Mouse (Mus musculus): ENCODE measurements around the gene Ddx3y.
A peak's percentile ranks its signal among the peaks of the same experiment; 100 is the strongest.

The Ddx3y gene

DNA sequence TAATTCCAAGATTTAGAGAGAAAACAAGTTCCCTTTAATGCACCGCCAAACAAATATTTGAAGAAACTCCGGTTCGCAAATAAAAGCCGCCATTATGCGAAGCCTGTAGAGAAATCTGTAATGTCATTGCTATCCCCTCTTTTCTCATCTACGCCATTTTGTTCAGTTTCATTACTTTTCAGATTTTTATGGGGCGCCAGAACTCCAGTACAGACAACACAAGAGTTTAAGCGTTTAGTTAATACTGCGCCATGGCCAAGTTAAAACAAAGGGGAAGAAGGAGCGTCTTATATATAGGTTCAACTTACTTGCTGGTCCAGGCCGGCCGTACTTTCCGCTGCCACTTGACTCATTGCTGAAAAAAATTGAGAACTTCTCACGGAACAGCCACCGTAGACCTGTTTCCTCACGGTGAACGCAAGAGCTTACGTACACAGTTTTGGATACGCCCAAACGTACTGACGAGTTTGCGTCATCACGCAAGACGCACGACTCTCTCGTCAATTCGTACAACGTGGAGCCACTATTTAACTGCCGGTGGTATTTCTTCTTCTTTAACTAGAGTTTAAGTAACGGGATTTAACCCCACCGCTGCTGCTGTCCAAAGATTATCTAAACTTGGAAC lies at the start of gene Ddx3y:
Gene Ddx3y (minus strand): TSS at position 459 of the 625 bp plus-strand sequence.
- DNase-seq (ENCODE audit: low spot score in 2 of 2) = peak in 1 of 2 experiments; percentile 60

DNA sequence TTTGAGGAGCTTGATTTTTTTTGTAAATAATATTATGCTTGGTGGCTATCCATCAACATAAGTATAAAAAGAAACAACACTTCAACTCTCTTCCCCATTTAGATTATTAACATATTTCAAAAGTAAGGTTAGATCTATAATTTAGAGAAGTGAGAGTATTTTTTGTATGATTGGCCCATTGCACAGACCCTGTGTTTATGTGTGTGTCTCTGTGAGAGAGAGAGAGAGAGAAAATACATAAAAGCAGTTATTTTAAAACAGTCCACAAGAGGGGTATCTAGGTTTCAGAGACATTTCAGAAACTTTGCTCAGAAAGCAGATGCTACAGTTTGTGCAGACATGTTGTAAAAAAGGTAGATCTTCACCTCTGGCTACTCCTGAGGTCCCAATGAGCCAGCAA lies 7.3 kb upstream of the Ddx3y start:
- DNase-seq (ENCODE audit: low spot score in 2 of 2) = no peak

DNA sequence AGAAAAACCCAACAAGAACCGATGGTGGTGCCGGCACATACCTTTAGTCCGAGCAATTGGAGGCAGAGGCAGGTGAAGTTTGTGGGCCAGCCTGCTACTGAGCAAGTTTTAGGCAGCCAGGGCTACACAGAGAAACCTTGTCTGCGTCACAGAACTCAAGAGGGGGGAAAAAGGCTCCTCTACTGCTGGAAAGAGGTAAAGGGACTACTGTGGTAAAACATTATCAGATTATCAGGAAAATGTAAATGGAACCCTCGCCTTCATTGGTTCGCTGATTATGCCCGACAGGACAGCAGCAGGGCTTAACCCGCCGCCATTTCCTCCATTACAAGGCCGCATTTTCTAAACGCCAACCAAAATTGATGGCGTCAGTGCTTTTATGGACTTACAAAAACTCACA lies 694 bp downstream of the Ddx3y start:
- DNase-seq (ENCODE audit: low spot score in 2 of 2) = no peak

DNA sequence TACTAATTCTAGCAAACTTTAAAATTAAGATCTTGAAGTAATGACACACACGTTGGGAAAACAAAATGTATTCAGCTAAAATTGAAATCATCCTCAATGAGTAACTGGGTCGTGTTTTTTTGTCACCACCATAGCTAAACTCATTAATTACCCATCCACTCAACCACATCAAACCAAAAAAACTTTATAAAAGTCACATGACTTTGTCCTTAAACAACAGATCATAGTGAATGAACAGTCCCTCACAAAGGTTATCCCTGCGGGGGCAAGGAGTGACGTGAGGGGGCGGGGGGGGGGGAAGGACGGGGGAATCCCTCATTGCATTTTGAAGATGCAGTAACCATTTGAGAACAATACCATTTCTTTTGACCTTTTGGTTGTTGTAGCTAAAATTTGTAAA lies 40.3 kb downstream of the Ddx3y start:
- DNase-seq (ENCODE audit: low spot score in 2 of 2) = no peak

DNA sequence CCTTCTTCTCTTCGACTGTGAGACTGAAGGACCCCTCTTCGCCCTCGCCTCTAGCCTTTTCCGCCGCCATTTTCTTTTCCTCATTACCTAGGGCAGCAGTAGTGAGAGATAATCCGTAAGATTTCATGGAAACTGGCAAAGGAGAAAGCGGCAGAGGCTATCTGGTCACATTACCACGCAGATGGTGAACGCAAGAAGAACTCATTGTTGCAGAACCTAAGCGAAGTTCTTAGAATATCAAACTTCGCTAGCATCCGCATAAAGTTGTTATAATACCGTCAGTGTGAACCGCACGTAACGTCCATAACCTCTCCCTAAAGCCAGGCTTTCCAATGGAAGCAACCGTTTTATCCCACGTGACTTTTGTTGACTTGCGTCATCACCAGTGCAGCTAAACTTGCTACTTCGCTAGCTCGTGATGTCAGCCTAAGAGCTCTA lies 41.0 kb downstream of the Ddx3y start, which contains the start of gene Uty:
Gene Uty (minus strand): TSS at position 334 of the 438 bp plus-strand sequence.
- peak in 1 of 2 experiments; percentile 37 for DNase-seq (ENCODE audit: low spot score in 2 of 2)

DNA sequence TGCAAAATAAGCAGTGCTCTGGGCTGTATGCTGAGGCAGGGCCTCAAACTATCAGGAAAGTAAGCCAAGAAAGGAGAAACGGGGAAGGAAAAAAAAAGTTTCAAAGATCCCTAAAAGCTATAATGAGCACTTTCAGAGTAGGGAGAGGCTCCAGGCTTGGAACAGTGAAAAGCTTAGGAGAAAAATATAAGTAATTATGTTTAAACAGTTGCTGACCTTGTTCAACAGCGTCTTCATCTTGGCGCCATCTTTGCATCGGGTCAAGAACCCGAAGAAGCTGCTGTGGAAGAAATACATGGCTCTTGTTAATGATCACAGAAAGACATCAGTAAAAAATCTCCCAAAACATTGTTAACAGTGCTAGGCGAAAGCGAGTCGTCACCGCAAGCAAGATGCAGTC lies 41.5 kb downstream of the Ddx3y start:
- DNase-seq (ENCODE audit: low spot score in 2 of 2) = no peak

DNA sequence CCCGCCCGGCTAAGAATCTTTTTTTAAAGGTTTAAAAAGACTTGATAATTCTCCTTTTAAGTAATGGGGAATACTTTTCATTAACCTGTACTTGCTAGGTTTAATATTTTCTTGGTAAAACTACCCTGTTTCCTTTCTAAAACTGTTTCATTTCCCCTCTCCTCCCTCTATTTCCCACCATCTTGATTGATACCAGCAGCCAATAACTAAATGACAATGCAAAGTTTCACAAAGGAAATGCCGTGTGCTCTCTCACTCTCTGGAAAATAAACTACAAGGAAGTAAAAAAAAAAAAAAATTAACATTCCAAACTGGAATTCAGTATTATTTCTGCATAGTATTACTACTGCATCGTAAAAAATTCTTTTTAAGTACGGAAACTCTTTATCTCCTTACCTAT lies 42.0 kb downstream of the Ddx3y start:
- no peak for DNase-seq (ENCODE audit: low spot score in 2 of 2)

DNA sequence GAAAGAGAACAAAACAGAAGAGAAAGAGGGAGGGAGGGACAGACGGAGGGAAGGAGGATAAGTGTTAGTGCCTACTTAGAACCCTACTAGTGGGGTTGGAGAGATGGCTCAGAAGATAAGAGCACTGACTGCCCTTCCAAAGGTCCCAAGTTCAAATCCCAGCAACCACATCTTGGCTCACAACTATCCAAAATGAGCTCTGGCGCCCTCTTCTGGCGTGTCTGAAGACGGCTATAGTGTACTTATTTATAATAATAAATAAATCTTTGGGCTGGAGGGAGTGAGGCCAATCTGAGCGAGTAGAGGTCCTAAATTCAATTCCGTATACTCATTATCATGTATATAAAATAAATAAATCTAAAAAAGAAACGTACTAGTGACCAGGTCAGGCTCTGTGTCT lies 66.4 kb downstream of the Ddx3y start:
- no peak for DNase-seq (ENCODE audit: low spot score in 2 of 2)

Data from urinary bladder, postnatal 4 days (tissue).